Mouse (Mus musculus) forebrain, embryonic 16.5 days (tissue): ENCODE measurements at regions not wholly inside any gene's neighbourhood (a gene's known extent, or its start where the extent isn't known, plus 50 kb on each side); places are given as distances from the start of the nearest gene placed in this dataset.
"Not testable (repeated sequence)": the region's sequence is repeated elsewhere in the genome, so short reads cannot be mapped to it uniquely, and the experiment has no call there.

Experiments used
- ATAC-seq: fragments of 200-750 bp; cut with Nextera tagmentation; 2 replicates; pipeline ENCODE4 v1.8.0; 2017; ENCODE audit warnings: mild to moderate bottlenecking, moderate library complexity
- H3K27ac ChIP-seq: fragments of 300-500 bp; sonication (generic); 2 replicates; pipeline ENCODE4 v1.5.1; 2014; ENCODE audit warnings: low read length, control low read depth
- H3K27me3 ChIP-seq: fragments of 300-500 bp; sonication (generic); replicated peaks from 2 replicates; pipeline ENCODE4 v1.6.1; 2014; ENCODE audit warnings: low read length; ENCODE audit not compliant: control insufficient read depth, insufficient read depth
- H3K36me3 ChIP-seq: fragments of 300-500 bp; sonication (generic); 2 replicates; pipeline ENCODE4 v1.6.1; 2014; ENCODE audit not compliant: control insufficient read depth, insufficient read depth
- H3K4me1 ChIP-seq: fragments of 300-500 bp; sonication (generic); replicated peaks from 2 replicates; pipeline ENCODE4 v1.6.1; 2014; ENCODE audit warnings: low read length; ENCODE audit not compliant: control insufficient read depth, insufficient read depth
- H3K4me2 ChIP-seq: fragments of 300-500 bp; sonication (generic); 2 replicates; pipeline ENCODE4 v1.6.1; 2014; ENCODE audit warnings: mild to moderate bottlenecking, low read length, control low read depth
- H3K4me3 ChIP-seq: fragments of 300-500 bp; sonication (generic); replicated peaks from 2 replicates; pipeline ENCODE4 v1.5.1; 2014; ENCODE audit warnings: mild to moderate bottlenecking, low read length, control low read depth
- H3K9ac ChIP-seq: fragments of 300-500 bp; sonication (generic); replicated peaks from 2 replicates; pipeline ENCODE4 v1.6.1; 2014; ENCODE audit warnings: low read depth, low read length, control low read depth
- H3K9me3 ChIP-seq: fragments of 300-500 bp; sonication (generic); 2 replicates; pipeline ENCODE4 v1.6.1; 2016; ENCODE audit warnings: low read length; ENCODE audit not compliant: control insufficient read depth
- WGBS: fragments of 180-500 bp; shearing (Covaris S2); extraction: QIAGEN DNeasy Blood & Tissue Kit; methylation state at CpG from one replicate; pipeline ENCODE4 v1.1.7; 2014; 5-methylcytosine and 5-hydroxymethylcytosine counted together

GRCm38 (mm10) chr10:84285832-84286506 is 154.4 kb downstream of the Nuak1 start:
- no peak overlapping the region for H3K9ac ChIP-seq
- H3K27me3 ChIP-seq, result no peaks in the 10 kb centered on the region
- 26% methylated on average over 6 of the region's 6 CpGs for WGBS
- peak; percentile 65 for ATAC-seq
- no peaks in the 10 kb centered on the region for H3K9me3 ChIP-seq
- H3K27ac ChIP-seq, result peak overlapping the region; percentile 79
- H3K4me1 ChIP-seq, result peaks cover 5% of the 10 kb centered on the region
- no peak overlapping the region for H3K4me3 ChIP-seq
- no peak overlapping the region for H3K4me2 ChIP-seq
- no peaks in the 10 kb centered on the region for H3K36me3 ChIP-seq

GRCm38 (mm10) chr10:84294422-84294821 is 146.0 kb downstream of the Nuak1 start:
- Histone ChIP-seq H3K9ac (no peak overlapping the region), H3K27me3 (no peaks in the 10 kb centered on the region), H3K9me3 (no peaks in the 10 kb centered on the region), H3K36me3 (no peaks in the 10 kb centered on the region), H3K27ac (no peak overlapping the region), H3K4me1 (no peaks in the 10 kb centered on the region), H3K4me2 (no peak overlapping the region), H3K4me3 (no peak overlapping the region)
- WGBS, result 88% methylated on average over 4 of the region's 4 CpGs
- no peak for ATAC-seq

- Histone ChIP-seq H3K9ac (no peak overlapping the region), H3K4me3 (no peak overlapping the region), H3K9me3 (no peaks in the 10 kb centered on the region), H3K4me1 (no peaks in the 10 kb centered on the region), H3K27ac (no peak overlapping the region), H3K36me3 (no peaks in the 10 kb centered on the region), H3K4me2 (no peak overlapping the region), H3K27me3 (no peaks in the 10 kb centered on the region)
- 84% methylated on average over 3 of the region's 3 CpGs for WGBS
- ATAC-seq, result no peak
Observed at GRCm38 (mm10) chr10:84296168-84296567, 144.2 kb downstream of the Nuak1 start.

- ATAC-seq, result no peak
- no peaks in the 10 kb centered on the region for H3K9me3 ChIP-seq
- H3K4me1 ChIP-seq, result no peaks in the 10 kb centered on the region
- H3K4me3 ChIP-seq, result no peak overlapping the region
- H3K9ac ChIP-seq, result no peak overlapping the region
- H3K27ac ChIP-seq, result no peak overlapping the region
- H3K36me3 ChIP-seq, result no peaks in the 10 kb centered on the region
- no peaks in the 10 kb centered on the region for H3K27me3 ChIP-seq
- no peak overlapping the region for H3K4me2 ChIP-seq
- WGBS, result 87% methylated on average over 2 of the region's 2 CpGs
Observed at GRCm38 (mm10) chr10:84301561-84301960, 138.8 kb downstream of the Nuak1 start.

GRCm38 (mm10) chr10:84302821-84303520 is 137.4 kb downstream of the Nuak1 start:
- no peak overlapping the region for H3K9ac ChIP-seq
- ATAC-seq, result no peak
- 72% methylated on average over 7 of the region's 7 CpGs for WGBS
- H3K4me3 ChIP-seq, result no peak overlapping the region
- no peaks in the 10 kb centered on the region for H3K36me3 ChIP-seq
- H3K4me2 ChIP-seq, result no peak overlapping the region
- no peaks in the 10 kb centered on the region for H3K9me3 ChIP-seq
- H3K4me1 ChIP-seq, result no peaks in the 10 kb centered on the region
- H3K27ac ChIP-seq, result no peak overlapping the region
- H3K27me3 ChIP-seq, result no peaks in the 10 kb centered on the region

- ATAC-seq, H3K4me1 ChIP-seq, H3K36me3 ChIP-seq, H3K9me3 ChIP-seq, H3K9ac ChIP-seq, H3K4me2 ChIP-seq, H3K27ac ChIP-seq, H3K4me3 ChIP-seq, H3K27me3 ChIP-seq: not testable (repeated sequence)
- 94% methylated on average over 17 of the region's 17 CpGs for WGBS
Observed at GRCm38 (mm10) chr10:84308746-84309145, 131.7 kb downstream of the Nuak1 start.

GRCm38 (mm10) chr10:84310653-84311052 is 129.7 kb downstream of the Nuak1 start:
- H3K4me3 ChIP-seq, result no peak overlapping the region
- no peaks in the 10 kb centered on the region for H3K27me3 ChIP-seq
- no peak overlapping the region for H3K9ac ChIP-seq
- H3K4me1 ChIP-seq, result no peaks in the 10 kb centered on the region
- WGBS, result 94% methylated on average over 5 of the region's 5 CpGs
- no peaks in the 10 kb centered on the region for H3K36me3 ChIP-seq
- H3K4me2 ChIP-seq, result no peak overlapping the region
- H3K9me3 ChIP-seq, result no peaks in the 10 kb centered on the region
- ATAC-seq, result no peak
- H3K27ac ChIP-seq, result no peak overlapping the region

GRCm38 (mm10) chr10:84312656-84313055 is 127.7 kb downstream of the Nuak1 start:
- no peak for ATAC-seq
- WGBS, result 47% methylated on average over 7 of the region's 7 CpGs
- H3K36me3 ChIP-seq, result no peaks in the 10 kb centered on the region
- no peak overlapping the region for H3K4me3 ChIP-seq
- H3K9ac ChIP-seq, result no peak overlapping the region
- no peaks in the 10 kb centered on the region for H3K4me1 ChIP-seq
- H3K9me3 ChIP-seq, result no peaks in the 10 kb centered on the region
- H3K4me2 ChIP-seq, result no peak overlapping the region
- no peaks in the 10 kb centered on the region for H3K27me3 ChIP-seq
- no peak overlapping the region for H3K27ac ChIP-seq

- Histone ChIP-seq H3K4me3 (no peak overlapping the region), H3K4me1 (no peaks in the 10 kb centered on the region), H3K4me2 (no peak overlapping the region), H3K9ac (no peak overlapping the region), H3K9me3 (no peaks in the 10 kb centered on the region), H3K36me3 (no peaks in the 10 kb centered on the region), H3K27ac (no peak overlapping the region), H3K27me3 (no peaks in the 10 kb centered on the region)
- ATAC-seq, result no peak
- WGBS, result 98% methylated on average over 1 of the region's 1 CpGs
Observed at GRCm38 (mm10) chr10:84316857-84317256, 123.5 kb downstream of the Nuak1 start.
